Mouse (Mus musculus) kidney, adult 2 months (tissue): ENCODE results near the gene C8a.

ENCODE experiments used
- CTCF ChIP-seq: fragments of 200-500 bp; conservative IDR thresholded peaks from 2 replicates; pipeline ENCODE4 v1.5.1; 2011; ENCODE audit warnings: low read depth, mild to moderate bottlenecking, control low read depth, low read length, moderate library complexity, mixed read lengths; ENCODE audit not compliant: insufficient read depth, insufficient read length
- POLR2A ChIP-seq: fragments of 200-500 bp; IDR thresholded peaks from one replicate; pipeline ENCODE4 v1.6.1; 2011; ENCODE audit warnings: low read depth, low read length, control low read depth

- TF ChIP-seq CTCF (no peak), POLR2A (no peak)
These were observed 41.1 kb downstream of the C8a start for GRCm38 (mm10) chr4:104835096-104835495.
